Mouse (Mus musculus) C2C12 (cell line): ENCODE measurements around the gene Brwd3.

Source experiments
- CTCF ChIP-seq: IDR thresholded peaks from one replicate; pipeline ENCODE4 v1.5.1; 2011; ENCODE audit not compliant: control insufficient read depth, insufficient read depth, insufficient read length
- MAX ChIP-seq: IDR thresholded peaks from one replicate; pipeline ENCODE4 v1.6.1; 2011; ENCODE audit warnings: mild to moderate bottlenecking, control low read depth
- MYOG ChIP-seq: IDR thresholded peaks from one replicate; pipeline ENCODE4 v1.6.1; 2011; ENCODE audit not compliant: control insufficient read depth, insufficient read length; ENCODE audit errors: extremely low read depth

DNA sequence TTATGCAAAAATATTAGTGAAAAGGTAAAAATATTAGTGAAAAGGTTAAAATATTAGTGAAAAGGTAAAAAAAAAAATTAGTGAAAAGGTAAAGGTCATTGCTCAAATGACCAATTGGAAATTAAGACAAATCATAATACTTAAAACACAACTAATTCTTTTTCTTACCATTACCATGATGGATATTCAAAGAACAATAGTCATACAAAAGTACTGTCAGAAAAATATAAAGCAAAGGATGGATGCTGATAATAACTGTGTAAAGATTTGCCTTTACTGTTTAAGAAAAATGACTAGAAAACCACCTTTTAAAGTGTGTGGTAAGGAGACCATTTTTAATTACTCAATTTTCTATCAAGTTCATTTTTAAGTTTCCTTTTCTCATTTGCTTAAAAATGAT lies 2.9 kb downstream of the Brwd3 start:
- no peak for TF ChIP-seq MYOG
- no peak for TF ChIP-seq CTCF
- TF ChIP-seq MAX = no peak
